Mouse (Mus musculus) small intestine, adult 2 months (tissue): ENCODE measurements around the gene Dcdc2c.
A peak's percentile ranks its signal among the peaks of the same experiment; 100 is the strongest.

Experiments
- CTCF ChIP-seq: fragments of 200-500 bp; IDR thresholded peaks from 2 replicates; pipeline ENCODE4 v1.5.1; 2012; ENCODE audit warnings: low read depth, mild to moderate bottlenecking, control low read depth, inconsistent platforms, low read length, moderate library complexity, mixed read lengths; ENCODE audit not compliant: insufficient replicate concordance, insufficient read length; ENCODE audit errors: extremely low read depth
- POLR2A ChIP-seq: fragments of 200-500 bp; IDR thresholded peaks from 2 replicates; pipeline ENCODE4 v1.6.1; 2012; ENCODE audit warnings: low read depth, mild to moderate bottlenecking, control low read depth, inconsistent platforms, low read length, moderate library complexity

- peak; percentile 46; the same call in 1 of the 2 replicates for TF ChIP-seq CTCF
- TF ChIP-seq POLR2A = no peak
Measured at GRCm38 (mm10) chr12:28579132-28579531, 26.9 kb upstream of the Dcdc2c start.
